Mouse (Mus musculus) B cell, adult 2 months (primary cell): ENCODE results near the gene Treml4.
A peak's percentile ranks its signal among the peaks of the same experiment; 100 is the strongest.

Source experiments
- DNase-seq, 2 experiments: peaks; one replicate each; pipeline ENCODE4 v3.0.0; 2022

Gene Treml4

DNA sequence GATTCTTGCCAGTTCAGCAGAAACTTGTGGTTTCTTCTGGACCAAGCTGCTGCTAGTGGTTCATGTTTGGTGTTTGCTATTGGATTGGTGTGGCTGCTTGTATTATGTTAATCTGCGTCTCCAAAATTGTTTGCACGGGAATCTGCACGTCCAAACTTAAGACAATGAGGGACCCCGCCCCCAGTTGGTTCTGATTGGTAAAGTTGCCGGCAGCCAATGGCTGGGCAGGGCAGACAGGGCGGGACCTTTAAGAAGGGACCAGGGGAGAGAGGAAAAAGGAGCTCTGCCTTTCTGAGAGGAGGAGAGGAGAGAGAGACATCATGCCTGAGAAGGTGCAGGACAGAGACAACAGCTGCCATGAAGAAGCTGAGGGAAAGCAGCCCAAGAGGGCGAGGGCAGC is 11.6 kb downstream of the Treml4 start:
- DNase-seq, result no peak

DNA sequence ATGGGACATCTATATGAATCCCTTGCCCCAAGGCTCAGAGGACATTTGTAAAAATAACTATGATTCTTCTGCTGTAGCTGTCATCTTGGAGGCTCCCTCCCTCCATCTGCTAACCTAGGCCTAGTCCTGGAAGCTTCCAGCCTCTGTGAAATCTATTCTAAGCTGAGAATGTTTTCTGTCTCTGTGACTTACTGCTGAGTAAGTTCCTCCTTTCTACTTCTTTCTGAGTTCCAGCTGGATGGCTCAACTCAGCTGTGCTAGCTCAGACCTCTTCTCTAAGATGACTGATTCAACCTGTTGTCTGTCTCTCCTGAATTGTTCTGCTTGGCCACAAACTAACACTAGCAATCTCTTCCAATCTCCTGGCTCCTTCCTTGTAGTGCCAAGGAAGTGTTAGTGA is 14.3 kb downstream of the Treml4 start:
- peak; percentile 14 to 21 for DNase-seq

DNA sequence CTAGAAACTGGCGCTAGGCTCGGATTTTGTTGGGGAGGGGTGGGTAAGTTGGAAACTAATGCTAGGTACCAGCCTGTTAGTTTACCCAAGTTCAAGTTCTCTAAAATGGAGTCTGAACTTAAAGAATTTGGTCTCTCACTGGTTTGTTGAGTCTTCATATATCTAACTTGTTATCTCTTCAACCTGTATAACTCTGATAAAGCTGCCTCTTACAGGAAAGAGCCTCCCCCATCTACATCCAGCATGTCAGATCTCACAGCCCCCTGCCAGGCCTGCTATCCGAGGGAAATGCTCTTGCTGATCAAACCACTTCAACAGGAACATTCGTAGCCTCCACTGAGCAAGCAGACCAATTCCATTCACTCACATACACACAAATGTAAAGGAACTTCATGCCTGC is 14.9 kb downstream of the Treml4 start:
- no peak for DNase-seq

DNA sequence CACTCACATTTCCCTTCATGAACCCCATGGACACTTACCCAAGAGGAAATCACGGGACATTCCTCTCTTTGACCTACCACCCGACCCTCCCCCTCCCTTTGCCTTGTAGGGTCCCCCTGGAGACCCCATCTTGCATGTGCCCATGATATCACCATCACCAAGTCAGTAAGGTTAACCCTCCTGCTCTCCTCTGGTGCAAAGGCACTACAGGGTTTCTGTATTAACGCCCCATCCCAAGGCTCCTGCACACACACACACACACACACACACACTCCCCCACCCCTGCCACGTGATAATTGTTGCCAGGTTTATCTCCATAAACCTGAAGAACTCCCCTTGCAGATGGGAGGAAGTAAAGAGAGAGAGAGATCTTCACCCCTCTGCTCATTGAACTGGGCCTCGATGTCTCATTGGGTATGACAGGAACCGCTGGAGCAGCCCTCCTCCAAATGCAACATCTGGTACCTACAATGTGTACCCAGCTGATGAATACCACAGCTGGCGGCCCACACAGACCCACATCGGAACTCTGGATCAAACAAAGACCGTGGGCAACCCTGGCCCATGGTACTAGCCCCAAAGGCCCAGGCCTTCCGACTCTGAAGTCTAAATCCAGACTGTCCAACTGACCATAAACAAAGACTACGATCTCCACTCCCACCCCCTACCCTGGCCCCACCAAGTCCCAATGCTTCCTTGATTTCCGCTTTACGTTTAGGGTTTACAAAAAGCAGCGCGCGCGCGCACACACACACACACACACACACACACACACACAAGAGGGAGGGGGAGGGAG is 17.0 kb downstream of the Treml4 start:
- no peak for DNase-seq

DNA sequence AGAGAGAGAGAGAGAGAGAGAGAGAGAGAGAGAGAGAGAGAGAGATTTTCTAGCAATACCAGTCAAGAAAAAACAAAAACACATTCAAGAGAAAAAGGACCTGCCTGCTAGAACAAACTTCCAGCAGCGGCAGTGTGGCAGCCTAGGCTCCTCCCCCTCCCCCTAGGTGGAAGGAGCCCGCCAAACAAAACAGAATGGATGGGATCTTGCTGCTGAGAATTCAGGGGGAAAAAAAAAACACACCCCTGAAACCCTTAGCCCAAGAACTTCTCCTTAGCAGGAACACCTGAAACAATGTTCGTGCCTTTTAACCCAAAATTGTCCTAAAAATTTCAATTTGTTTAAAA is 17.6 kb downstream of the Treml4 start:
- DNase-seq, result no peak

DNA sequence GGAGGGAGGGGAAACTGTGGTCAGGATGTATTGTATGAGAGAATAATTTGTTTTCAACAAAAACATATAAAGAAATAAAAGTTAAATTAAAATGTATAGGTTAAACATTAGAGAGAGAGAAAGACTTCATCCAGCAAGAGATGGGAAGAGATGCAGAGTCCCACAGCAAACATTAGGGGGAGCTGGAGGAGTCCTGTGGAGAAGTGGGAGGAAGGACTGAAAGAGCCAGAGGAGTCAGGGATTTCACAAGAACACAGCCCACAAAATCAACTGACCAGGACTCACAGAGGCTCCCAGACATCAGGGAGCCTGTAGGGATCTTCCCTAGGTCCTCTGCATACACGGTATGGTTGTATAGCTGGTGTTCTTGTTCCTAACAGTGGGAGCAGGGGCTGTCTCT is 22.7 kb downstream of the Treml4 start:
- DNase-seq, result no peak

DNA sequence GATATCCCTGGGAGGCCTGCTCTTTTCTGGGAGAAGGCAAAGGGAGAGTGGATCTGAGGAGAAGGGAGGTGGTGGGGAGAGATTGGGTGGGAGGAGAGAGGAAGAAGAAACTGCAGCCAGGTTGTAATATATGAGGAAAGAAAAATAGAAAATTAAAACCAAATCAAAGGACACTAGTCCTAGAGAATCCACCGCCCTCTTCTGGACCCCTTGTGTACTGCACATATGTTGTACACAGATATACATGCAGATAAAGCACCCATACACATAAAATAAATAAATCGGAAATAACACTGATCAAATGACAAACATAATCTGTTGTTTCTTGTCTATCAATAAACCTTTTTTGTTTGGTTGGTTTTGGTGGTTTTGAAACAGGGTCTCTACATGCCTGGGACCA is 23.2 kb downstream of the Treml4 start:
- peak; percentile 68 to 74 for DNase-seq

DNA sequence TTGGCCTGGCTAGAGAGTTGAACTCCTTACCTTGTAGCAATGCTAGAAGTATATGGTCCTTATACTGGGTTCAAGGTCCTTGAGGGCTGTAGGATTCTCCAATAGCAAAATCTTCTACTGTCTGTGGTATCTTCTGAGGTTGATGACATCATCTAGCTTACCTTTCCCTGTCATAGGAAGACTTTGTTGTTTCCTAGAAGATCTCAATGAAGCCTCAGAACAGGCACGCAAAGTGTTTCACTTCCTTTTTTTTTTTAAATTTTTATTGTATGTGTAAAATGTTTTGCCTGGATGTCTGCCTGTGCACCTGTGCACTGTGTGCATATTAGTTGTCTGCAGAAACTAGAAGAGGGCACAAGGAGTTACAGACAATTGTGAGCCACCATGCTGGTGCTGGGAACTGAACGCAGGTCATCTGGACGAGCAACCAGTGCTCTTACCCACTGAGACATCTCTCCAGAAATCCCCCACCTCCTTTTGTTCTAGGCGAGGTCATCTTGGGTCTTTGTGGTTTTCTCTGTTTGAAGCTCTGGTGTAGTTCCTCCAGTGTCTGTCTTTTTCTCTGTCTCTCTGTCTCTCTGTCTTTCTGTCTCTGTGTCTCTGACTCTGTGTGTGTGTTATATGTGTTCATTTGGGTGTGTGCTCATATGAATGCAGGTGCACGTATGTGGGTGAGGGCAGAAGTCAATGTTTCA is 29.6 kb downstream of the Treml4 start:
- peak; percentile 66 to 68 for DNase-seq

DNA sequence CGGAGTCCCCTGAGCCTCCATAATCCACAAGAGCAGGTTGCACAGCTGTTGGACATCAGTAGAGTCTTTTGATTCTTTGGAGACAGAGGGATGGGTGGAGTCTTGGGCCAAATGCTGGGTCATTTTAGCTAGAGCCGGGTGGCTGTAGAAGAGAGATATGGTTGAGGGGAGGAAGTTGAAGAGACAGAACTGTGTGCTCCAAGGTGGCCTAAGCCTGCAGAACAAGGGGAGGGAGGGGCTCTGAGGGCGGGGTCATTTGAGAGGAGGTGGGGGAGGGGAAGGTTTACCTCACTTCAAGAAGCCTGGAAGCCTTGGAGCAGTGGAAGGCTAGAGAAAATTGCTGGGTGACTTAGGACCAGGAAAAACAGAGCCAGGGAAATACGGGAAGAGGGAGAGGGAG is 35.1 kb downstream of the Treml4 start, which contains the start of gene Treml2:
Treml2 (plus strand) TSS at position 296 of the 400 bp plus-strand sequence.
- peak; percentile 40 to 43 for DNase-seq

DNA sequence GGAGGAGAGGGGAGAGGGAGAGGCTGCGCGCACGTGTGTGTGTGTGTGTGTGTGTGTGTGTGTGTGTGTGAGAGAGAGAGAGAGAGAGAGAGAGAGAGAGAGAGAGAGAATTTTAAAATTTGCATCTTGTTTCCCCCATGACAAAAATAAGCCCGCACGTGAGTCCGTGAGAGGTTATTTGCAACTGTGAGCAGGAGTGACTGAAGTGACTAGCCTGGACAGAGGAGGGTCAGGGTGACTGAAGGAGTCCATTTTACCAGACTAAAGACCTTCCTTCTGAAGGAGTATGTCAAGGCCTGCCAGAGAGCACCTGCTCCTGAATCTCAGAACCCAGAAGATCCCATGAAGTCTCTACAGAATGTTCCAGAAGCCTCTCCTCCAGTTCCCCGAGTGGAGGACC is 35.7 kb downstream of the Treml4 start:
- peak; percentile 81 to 84 for DNase-seq

DNA sequence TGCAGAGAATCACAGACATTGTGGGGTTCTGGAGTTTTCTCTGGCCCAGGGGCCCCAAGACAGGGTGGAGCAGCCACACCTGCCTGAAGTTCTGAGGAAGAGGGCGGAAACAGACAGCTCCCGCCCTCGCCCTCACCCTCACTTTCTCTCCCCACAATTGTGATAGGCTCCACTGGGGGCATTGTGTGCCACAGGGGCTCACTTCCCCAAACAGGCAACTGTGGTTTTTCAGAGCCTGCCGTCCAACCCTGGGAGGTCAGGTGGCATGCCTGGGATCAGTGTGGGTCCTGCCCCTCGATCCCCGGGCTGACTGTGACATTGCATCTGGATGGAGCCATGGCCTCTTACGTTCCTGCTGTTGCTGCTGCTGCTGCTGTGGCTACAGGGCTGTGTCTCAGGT is 36.1 kb downstream of the Treml4 start:
- DNase-seq, result peak; percentile 86 to 89

DNA sequence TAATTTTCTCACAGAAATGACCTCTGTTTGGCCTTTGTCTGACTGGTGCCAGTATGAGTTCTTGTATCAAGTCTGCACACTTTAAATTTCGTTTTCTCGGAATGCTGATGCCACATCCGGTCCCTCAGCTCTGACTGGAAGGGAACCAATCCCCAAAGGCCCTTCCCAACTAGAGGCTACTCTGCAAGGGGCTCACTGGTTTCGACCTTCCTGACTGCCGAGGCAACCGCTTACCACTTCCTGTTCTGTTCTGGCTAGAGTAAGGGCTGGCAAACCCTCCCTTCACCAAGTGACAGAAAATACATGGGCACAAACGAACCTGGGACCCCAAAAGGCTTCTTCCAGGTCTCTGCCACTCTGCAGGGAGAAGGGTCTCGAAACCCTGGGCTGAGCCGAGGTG is 36.8 kb downstream of the Treml4 start:
- peak; percentile 67 to 68 for DNase-seq

DNA sequence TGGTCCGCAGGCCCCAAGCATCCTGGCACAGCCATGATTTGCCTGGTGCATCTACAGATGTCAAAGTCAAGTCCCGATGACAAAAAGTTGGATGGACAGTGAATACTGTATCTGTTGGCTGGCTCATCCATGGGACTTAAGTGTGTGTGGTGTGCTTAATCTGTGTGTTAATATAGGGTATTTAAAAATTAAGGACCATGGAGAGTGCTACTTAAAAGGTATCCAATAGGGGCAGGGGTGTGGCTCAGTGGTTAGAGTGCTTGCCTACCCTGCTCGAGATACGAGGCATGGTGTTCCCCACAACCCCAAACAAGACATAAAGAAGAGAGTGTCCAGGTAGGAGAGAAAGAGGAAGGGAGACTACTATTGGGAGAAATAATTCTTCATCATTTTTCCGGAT is 37.7 kb downstream of the Treml4 start:
- DNase-seq, result no peak

DNA sequence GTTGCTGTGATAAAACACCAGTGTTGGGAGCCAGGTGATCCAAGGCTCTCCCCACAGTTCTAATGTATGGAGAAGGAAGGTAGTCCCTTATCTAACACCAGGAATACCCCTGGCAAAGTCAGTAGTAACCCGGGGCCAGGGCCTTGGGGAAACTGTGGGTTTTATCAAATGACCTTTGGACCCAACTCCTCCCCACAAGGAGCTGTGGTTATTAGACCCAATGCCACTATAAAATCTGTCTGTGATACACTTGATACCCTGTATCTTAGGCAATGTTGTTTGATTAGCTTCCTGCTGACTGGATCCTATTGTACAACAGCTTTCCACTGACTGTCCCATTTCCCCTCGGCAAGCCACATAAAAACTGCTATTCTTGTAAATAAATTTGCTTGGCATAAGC is 48.0 kb downstream of the Treml4 start:
- no peak for DNase-seq

DNA sequence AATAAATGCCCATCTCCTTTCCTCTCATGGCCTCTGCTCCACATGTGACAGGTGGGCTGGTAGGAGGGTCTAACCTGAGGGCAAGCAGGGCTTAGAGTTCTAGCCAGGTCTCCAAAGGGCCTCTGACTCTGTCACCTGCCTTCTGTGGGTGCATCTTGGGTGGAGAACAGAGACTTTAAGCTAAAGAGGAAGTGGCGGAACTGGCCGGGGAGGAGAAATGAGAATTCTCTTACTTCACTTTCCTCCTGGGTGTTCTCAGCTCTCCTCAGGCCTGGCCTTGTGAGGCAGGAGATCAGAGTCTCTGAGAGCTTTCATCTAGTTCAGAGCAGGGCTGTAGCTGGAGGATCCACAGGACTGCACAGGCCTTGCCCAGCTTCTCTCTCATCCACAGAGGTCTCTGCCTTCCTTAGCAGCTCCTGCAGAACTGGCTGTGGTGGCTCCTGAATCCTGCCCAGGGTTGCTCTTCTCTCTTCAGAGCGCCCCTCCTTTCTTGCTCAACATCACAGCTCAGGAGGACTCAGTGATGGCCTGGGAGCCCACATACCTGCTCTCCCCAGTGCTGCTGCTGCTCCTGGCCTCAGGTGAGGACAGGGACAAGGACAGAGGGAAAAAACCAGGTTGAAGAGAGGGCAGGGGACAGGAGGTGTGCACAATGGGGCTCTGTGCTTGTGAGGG is 51.9 kb downstream of the Treml4 start, which contains the start of gene B430306N03Rik:
B430306N03Rik (plus strand) TSS at position 237 of the 675 bp plus-strand sequence.
- DNase-seq, result peak; percentile 55 to 57

DNA sequence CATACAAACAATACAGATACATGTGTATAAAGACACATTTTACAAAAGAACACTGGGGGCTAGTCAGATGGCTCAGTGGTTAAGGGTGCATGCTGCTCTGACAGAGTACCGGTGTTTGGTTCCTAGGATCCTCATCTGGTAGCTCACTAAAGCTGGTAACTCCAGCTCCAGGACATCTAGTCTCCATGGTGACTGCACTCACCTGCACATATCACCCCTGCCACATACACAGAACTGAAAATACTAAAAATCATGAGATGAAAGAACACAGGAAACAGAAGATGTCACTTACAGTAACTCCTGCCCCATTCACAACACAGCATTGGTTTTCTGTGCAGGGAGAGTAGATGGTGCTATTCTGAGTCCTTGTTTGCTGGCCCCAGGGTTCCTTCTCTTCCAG is 54.6 kb downstream of the Treml4 start:
- no peak for DNase-seq

DNA sequence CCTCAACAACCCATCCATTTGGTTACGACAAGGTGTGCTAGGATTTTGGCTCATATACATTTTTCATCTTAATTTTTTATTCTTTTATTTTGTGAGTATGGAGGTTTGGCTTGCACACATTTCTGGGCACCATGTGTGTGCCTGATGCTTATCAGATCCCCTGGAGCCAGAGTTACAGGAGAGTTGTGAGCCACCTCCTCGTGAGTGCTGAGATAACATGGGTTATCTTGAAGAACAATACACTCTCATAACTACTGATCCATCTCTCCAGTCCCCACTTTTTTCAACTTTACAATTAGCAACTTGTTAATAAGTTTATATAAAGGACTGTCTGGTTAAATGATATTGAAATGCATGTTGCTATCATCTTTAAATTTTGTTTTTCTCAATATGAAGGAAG is 57.2 kb downstream of the Treml4 start:
- no peak for DNase-seq

DNA sequence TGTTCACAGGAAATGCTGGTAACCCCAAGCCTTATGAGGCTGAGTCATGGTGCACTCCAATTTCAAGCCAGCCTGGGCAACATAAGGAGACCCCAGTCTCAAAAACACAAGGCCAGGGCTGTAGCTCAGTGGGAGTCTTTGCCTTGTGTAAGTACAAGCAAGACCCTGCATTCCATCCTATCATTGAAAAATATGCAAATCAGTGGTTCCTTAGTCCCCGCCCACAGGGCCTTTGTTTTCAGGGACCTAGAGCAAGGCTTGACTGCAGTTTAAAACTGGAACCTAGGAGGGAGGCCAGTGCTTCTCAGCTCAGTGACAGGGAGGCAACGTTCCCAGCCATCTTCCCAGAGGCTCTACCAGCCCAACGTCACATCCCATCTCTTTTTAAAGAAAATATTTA is 59.1 kb downstream of the Treml4 start:
- no peak for DNase-seq

DNA sequence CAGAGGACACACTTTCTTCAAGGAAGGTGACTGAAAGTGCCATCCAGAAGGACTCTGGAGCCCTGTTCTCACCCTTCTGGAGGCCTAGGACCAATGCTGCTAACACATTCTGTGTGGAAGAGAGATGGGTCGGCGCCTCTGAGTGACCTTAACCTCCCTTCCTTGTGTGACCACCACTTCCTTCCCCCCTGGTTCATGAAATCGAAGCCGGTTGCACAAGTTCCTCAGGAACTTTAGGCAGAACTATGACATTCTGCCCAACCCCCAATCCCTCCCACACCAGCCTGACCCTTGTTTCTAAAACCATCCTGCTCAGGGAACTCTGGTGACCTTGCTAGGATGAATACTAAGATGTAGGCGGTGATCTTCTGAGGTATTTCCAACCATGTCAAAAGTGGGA is 60.2 kb downstream of the Treml4 start:
- no peak for DNase-seq
